Mouse (Mus musculus) cerebellum, adult 2 months (tissue): ENCODE measurements at regions not wholly inside any gene's neighbourhood (a gene's known extent, or its start where the extent isn't known, plus 50 kb on each side); places are given as distances from the start of the nearest gene placed in this dataset.

Source experiments
- DNase-seq, 2 experiments: peaks; one replicate each; pipeline ENCODE4 v3.0.0; 2021
- H3K27ac ChIP-seq: fragments of 200-500 bp; 2 replicates; pipeline ENCODE4 v1.5.1; 2012; ENCODE audit warnings: low read length, control low read depth, inconsistent platforms; ENCODE audit not compliant: insufficient read depth
- H3K27me3 ChIP-seq: fragments of 200-500 bp; 2 replicates; pipeline ENCODE4 v1.6.1; 2012; ENCODE audit warnings: inconsistent platforms, mild to moderate bottlenecking, low read length, moderate library complexity; ENCODE audit not compliant: control insufficient read depth, insufficient read depth
- H3K4me1 ChIP-seq: fragments of 200-500 bp; 2 replicates; pipeline ENCODE4 v1.6.1; 2011; ENCODE audit warnings: low read length; ENCODE audit not compliant: control insufficient read depth, insufficient read depth
- H3K4me3 ChIP-seq: fragments of 200-500 bp; replicated peaks from 2 replicates; pipeline ENCODE3; 2011; ENCODE audit warnings: mild to moderate bottlenecking, low read depth, low read length, control low read depth; ENCODE audit not compliant: insufficient read depth
- CTCF ChIP-seq: fragments of 200-500 bp; IDR thresholded peaks from 2 replicates; pipeline ENCODE4 v1.5.1; 2011; ENCODE audit warnings: low read depth, mild to moderate bottlenecking, control low read depth, low read length, moderate library complexity, borderline replicate concordance; ENCODE audit not compliant: insufficient read depth
- POLR2A ChIP-seq: fragments of 200-500 bp; IDR thresholded peaks from 2 replicates; pipeline ENCODE4 v1.6.1; 2011; ENCODE audit warnings: low read length, control low read depth, borderline replicate concordance; ENCODE audit not compliant: insufficient read depth
- WGBS: fragments of 180-500 bp; shearing (Covaris S2); methylation state at CpG from one replicate; pipeline ENCODE4 v1.1.7; 2018; 5-methylcytosine and 5-hydroxymethylcytosine counted together

- Histone ChIP-seq H3K27ac (no peak overlapping the region), H3K27me3 (no peaks in the 10 kb centered on the region), H3K4me1 (no peaks in the 10 kb centered on the region), H3K4me3 (no peak overlapping the region)
- WGBS: 85% methylated on average over 8 of the region's 8 CpGs
- TF ChIP-seq CTCF (no peak), POLR2A (no peak)
- no peak for DNase-seq
Observed at GRCm38 (mm10) chr8:107642241-107642640, 54.0 kb upstream of the Psmd7 start.

DNA sequence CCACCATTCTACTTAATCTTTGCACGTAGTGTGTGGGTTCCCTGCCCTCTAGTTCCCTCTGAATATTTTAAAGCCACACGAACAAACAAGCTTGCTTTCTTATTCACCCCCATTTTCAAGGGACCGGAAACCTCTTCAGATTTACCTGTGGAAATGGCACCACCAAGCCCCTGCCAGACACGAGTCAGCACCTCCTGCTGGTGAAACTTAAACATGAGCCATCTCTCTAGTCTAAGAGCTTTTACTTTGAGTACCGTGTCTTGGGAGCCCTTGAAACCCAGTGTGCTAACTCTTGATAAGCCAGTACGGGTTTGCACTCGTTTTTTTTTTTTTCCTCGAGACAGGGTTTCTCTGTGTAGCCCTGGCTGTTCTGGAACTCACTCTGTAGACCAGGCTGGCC, 59.7 kb upstream of the Psmd7 start:
- TF ChIP-seq CTCF: no peak
- TF ChIP-seq POLR2A: no peak
- WGBS: 81% methylated on average over 8 of the region's 8 CpGs
- H3K4me3 ChIP-seq: no peak overlapping the region
- no peaks in the 10 kb centered on the region; the same call in 1 of the 2 replicates for H3K27me3 ChIP-seq
- no peak for DNase-seq
- H3K27ac ChIP-seq: no peak overlapping the region
- no peaks in the 10 kb centered on the region for H3K4me1 ChIP-seq

DNA sequence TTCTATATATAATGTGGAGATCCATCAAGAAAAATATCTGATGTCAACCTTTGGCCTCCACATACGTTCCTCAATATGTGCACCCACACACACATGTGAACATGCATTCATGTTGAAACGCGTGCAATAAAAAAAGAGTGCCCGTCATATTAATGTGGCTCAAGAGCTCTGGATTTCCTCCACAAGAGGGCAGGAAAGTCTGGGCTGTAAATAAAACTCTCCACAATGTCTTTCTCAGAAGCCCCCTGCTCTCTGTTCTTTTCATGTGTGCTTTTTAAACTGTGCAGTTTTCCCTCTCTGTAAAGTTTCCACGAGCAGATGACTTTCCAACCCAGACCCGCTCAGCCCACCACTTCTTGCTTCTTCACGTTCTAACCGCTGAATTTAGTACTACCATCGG, 62.0 kb upstream of the Psmd7 start:
- Histone ChIP-seq H3K27ac (no peak overlapping the region), H3K4me3 (no peak overlapping the region), H3K27me3 (no peaks in the 10 kb centered on the region; the same call in 1 of the 2 replicates), H3K4me1 (no peaks in the 10 kb centered on the region)
- TF ChIP-seq POLR2A (no peak), CTCF (no peak)
- WGBS: 71% methylated on average over 9 of the region's 9 CpGs
- no peak for DNase-seq

GRCm38 (mm10) chr8:107651424-107651823, 63.2 kb upstream of the Psmd7 start:
- no peak overlapping the region for H3K27ac ChIP-seq
- TF ChIP-seq POLR2A (no peak), CTCF (no peak)
- DNase-seq: no peak
- peak overlapping the region; percentile 29 for H3K4me3 ChIP-seq
- no peaks in the 10 kb centered on the region; the same call in 1 of the 2 replicates for H3K27me3 ChIP-seq
- no peaks in the 10 kb centered on the region for H3K4me1 ChIP-seq
- WGBS: 8% methylated on average over 11 of the region's 11 CpGs

DNA sequence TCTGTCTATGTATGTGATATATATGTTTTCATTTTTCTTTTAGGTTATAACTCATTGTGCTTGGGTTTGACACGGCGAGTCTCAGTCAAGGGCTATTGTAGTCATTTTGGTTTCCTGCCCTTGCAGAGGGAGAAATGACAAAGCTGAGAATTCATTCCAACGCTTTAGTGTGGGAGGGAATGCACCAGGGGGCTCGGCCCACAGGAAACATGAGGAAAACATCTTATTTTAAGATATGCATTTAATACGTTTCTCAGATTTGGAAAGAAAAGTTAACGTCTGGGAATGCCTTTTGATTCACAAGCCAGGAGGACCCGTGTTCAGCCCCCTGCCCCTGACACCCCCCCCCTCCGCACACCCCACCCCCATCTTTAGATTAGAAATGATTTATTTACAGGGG, 64.0 kb upstream of the Psmd7 start:
- Histone ChIP-seq H3K27me3 (no peaks in the 10 kb centered on the region; the same call in 1 of the 2 replicates), H3K4me3 (no peak overlapping the region), H3K27ac (no peak overlapping the region), H3K4me1 (no peaks in the 10 kb centered on the region)
- 44% methylated on average over 8 of the region's 8 CpGs for WGBS
- no peak for TF ChIP-seq CTCF
- TF ChIP-seq POLR2A: no peak
- no peak for DNase-seq

DNA sequence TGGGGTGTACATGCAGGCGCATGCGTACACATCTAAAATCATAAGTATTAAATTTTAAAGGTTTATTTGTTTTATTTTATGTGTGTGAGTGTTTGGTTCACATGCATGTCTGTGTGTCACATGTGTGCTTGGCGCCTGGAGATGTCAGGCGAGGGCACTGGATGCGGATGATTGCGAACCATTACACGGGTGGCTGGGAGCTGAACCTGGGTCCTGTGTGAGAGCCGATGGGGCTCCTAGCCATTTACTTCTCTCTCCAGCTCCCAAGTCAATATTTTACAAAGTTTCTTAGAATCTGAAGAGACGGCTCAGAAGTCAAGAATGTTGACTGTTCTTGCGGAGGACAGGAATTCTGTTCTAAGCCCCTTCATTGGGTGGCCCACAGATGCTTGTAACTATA, 65.4 kb upstream of the Psmd7 start:
- Histone ChIP-seq H3K4me3 (no peak overlapping the region), H3K27me3 (no peaks in the 10 kb centered on the region; the same call in 1 of the 2 replicates), H3K4me1 (no peaks in the 10 kb centered on the region), H3K27ac (no peak overlapping the region)
- no peak for TF ChIP-seq CTCF
- TF ChIP-seq POLR2A: no peak
- WGBS: 93% methylated on average over 10 of the region's 10 CpGs
- no peak for DNase-seq

- WGBS: 70% methylated on average over 5 of the region's 5 CpGs
- no peak for TF ChIP-seq POLR2A
- no peak for TF ChIP-seq CTCF
- DNase-seq: no peak
- Histone ChIP-seq H3K27me3 (no peaks in the 10 kb centered on the region), H3K4me3 (no peak overlapping the region), H3K4me1 (no peaks in the 10 kb centered on the region), H3K27ac (no peak overlapping the region)
Observed at GRCm38 (mm10) chr8:107656622-107657021, 68.4 kb upstream of the Psmd7 start.

- DNase-seq: no peak
- TF ChIP-seq CTCF (no peak), POLR2A (no peak)
- no peak overlapping the region for H3K27ac ChIP-seq
- 91% methylated on average over 4 of the region's 4 CpGs for WGBS
- no peaks in the 10 kb centered on the region for H3K4me1 ChIP-seq
- H3K27me3 ChIP-seq: no peaks in the 10 kb centered on the region
- no peak overlapping the region for H3K4me3 ChIP-seq
Observed at GRCm38 (mm10) chr8:107657741-107658140, 69.5 kb upstream of the Psmd7 start.

- H3K27ac ChIP-seq: no peak overlapping the region
- H3K4me3 ChIP-seq: no peak overlapping the region
- TF ChIP-seq POLR2A: no peak
- TF ChIP-seq CTCF: no peak
- H3K27me3 ChIP-seq: no peaks in the 10 kb centered on the region
- WGBS: 89% methylated on average over 6 of the region's 6 CpGs
- no peaks in the 10 kb centered on the region for H3K4me1 ChIP-seq
- no peak for DNase-seq
Observed at GRCm38 (mm10) chr8:107658386-107658785, 70.1 kb upstream of the Psmd7 start.
